Comparison of ENCODE assay signal across 8 mouse cellular contexts in the genomic region with DNA sequence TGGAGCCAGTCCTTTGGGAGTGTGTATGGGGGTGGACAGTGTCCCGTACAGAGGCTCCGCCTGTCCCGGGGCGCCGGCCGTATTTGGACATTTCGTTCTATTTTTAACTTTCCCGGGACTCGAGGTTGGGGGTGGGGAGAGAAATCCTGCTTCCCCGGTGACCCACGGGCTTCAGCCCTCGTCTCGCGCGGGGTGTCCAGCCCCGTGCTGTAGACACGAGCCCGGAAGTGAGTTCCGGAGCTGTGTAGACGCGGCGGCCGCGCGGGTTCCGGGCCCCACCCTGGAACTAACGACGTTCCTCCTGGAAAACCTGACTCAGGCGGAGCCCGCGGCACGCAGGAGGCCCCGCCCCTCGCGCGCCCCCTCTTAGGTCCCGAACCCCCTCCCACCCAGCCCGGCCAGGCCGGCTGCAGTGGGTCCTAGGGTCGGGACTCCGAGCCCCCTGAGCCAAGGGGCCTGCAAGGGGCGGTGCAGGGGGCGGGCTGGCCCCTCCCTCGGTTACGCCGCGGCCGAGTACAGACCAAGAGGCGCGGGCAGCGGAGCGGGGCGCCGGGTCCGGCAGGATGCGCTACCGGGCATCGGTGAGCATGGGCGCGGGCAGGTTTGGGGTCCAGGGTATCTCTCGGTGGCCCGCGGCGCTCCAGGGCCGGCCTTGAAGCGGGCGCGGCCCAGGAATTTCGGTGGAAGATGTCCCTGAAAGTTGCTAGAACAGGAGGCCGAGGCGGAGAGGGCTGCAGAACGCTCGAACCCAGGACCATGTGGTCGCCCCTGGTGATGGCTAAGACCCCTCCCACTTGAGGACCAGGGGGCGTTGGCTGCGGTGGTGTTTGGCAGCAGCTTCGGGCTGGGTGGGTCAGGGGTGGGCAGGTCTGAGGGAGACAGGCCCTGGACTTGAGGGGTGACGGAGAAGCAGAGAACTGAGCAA. TPM values are rescaled to one million over a fixed set of nuclear protein-coding genes. Genes with fewer than 3 reads are reported as not detected.
DNase-seq lines count a peak whose midpoint lies in the region; ATAC-seq and TF ChIP-seq lines count a peak whose summit lies in the region.

No protein-coding gene starts in this region.

- peak overlapping the region; percentile 31; the same call in 1 of the 2 replicates for H3K27ac ChIP-seq in cerebellum, adult 2 months (ENCODE audit: insufficient read depth, low read length)
- no peak overlapping the region for H3K27ac ChIP-seq in hindbrain, embryonic 13.5 days
- peak overlapping the region; percentile 83 for H3K27ac ChIP-seq in midbrain, embryonic 10.5 days (replicated peaks)

- peak overlapping the region; percentile 76 for H3K9ac ChIP-seq in hindbrain, embryonic 13.5 days

- H3K27me3 ChIP-seq in cerebellum, adult 2 months (ENCODE audit: control insufficient read depth, insufficient read depth, low read length), result no peaks in the 10 kb centered on the region
- H3K27me3 ChIP-seq in hindbrain, embryonic 13.5 days, result peaks cover 56% of the 10 kb centered on the region
- H3K27me3 ChIP-seq in midbrain, embryonic 10.5 days (ENCODE audit: low read depth, poor library complexity, severe bottlenecking), result peaks cover 70% of the 10 kb centered on the region

- 1% methylated on average over 77 of the region's 78 CpGs for WGBS in cerebellum, adult 2 months
- 2% methylated on average over 75 of the region's 78 CpGs for WGBS in hindbrain, embryonic 13.5 days
- WGBS in midbrain, embryonic 10.5 days, result 2% methylated on average over 78 of the region's 78 CpGs

- intact Hi-C loops in left cerebral cortex, postnatal 4 days (cut with DNase I), result no loop called here

- TF ChIP-seq POLR2A in cerebellum, adult 2 months (IDR thresholded peaks at IDR 0.05; ENCODE audit: borderline replicate concordance, insufficient read depth, low read length), result no peak

- peak overlapping the region; percentile 90 for H3K4me3 ChIP-seq in cerebellum, adult 2 months (replicated peaks; ENCODE audit: insufficient read depth, low read depth, low read length)
- peak overlapping the region; percentile 57 for H3K4me3 ChIP-seq in hindbrain, embryonic 13.5 days
- peak overlapping the region; percentile 70 for H3K4me3 ChIP-seq in midbrain, embryonic 10.5 days

- ATAC-seq in hindbrain, embryonic 13.5 days (ENCODE audit: low FRiP score), result peak; percentile 27; the same call in 1 of the 2 replicates

- peak; percentile 89 for DNase-seq in Muller cell, postnatal 12 days (ENCODE audit: inconsistent ontology term)
- peak; percentile 67 to 74 for DNase-seq in cerebellum, adult 2 months
- peak; percentile 44 to 60 for DNase-seq in frontal cortex, postnatal 36 days (ENCODE audit: low spot score in 2 of 2)
- DNase-seq in left cerebral cortex, postnatal 4 days, result peak; percentile 39
- peak; percentile 63 for DNase-seq in midbrain, embryonic 10.5 days (ENCODE audit: low spot score)
- peak; percentile 73 for DNase-seq in skeletal muscle tissue, adult 2 months (ENCODE audit: low read depth, low spot score)
- peak; percentile 71 to 75 for DNase-seq in urinary bladder, postnatal 4 days (ENCODE audit: low spot score in 2 of 2)

- H3K4me1 ChIP-seq in cerebellum, adult 2 months (ENCODE audit: control insufficient read depth, insufficient read depth, low read length), result peaks cover 25% of the 10 kb centered on the region
- H3K4me1 ChIP-seq in hindbrain, embryonic 13.5 days (replicated peaks), result peaks cover 49% of the 10 kb centered on the region
- H3K4me1 ChIP-seq in midbrain, embryonic 10.5 days, result peaks cover 60% of the 10 kb centered on the region

- no peaks in the 10 kb centered on the region for H3K9me3 ChIP-seq in hindbrain, embryonic 13.5 days
- no peaks in the 10 kb centered on the region for H3K9me3 ChIP-seq in midbrain, embryonic 10.5 days (replicated peaks)

- no peak for TF ChIP-seq CTCF in cerebellum, adult 2 months (IDR thresholded peaks at IDR 0.05; ENCODE audit: borderline replicate concordance, insufficient read depth, low read depth, low read length)

- peak overlapping the region; percentile 97 for H3K4me2 ChIP-seq in hindbrain, embryonic 13.5 days

- H3K36me3 ChIP-seq in hindbrain, embryonic 13.5 days, result 0 out of 2 replicates have a peak, but pooled peaks cover 2% of the 10 kb centered on the region
- peaks cover 13% of the 10 kb centered on the region for H3K36me3 ChIP-seq in midbrain, embryonic 10.5 days

RNA-seq across cellular contexts. Expression of gene Myo1c, which starts 5.6 kb away (rescaled TPM):
- 26.9 and 28.5 TPM in 2 replicates for polyA plus RNA-seq in cerebellum, adult 2 months (2012; rRNA removed)
- 8.8 and 9.6 TPM in 2 replicates for polyA plus RNA-seq in hindbrain, embryonic 13.5 days (2015; fragmentation: Nextera tagmentation; extraction: Ambion mirVana)
- 10 to 100 TPM; 38.1 to 41.0 TPM for total RNA-seq in left cerebral cortex, postnatal 4 days (2021)
- polyA plus RNA-seq in midbrain, embryonic 10.5 days (2016; fragmentation: Nextera tagmentation; extraction: Ambion mirVana), result 16.4 and 19.3 TPM in 2 replicates

RNA-seq across cellular contexts. Expression of gene Crk, which starts 23.2 kb away (rescaled TPM):
- 80.6 and 83.1 TPM in 2 replicates for polyA plus RNA-seq in cerebellum, adult 2 months (2012; rRNA removed)
- polyA plus RNA-seq in hindbrain, embryonic 13.5 days (2015; fragmentation: Nextera tagmentation; extraction: Ambion mirVana), result 120 TPM in 2 replicates
- 100 to 1,000 TPM; 118 to 119 TPM for total RNA-seq in left cerebral cortex, postnatal 4 days (2021)
- 127 and 133 TPM in 2 replicates for polyA plus RNA-seq in midbrain, embryonic 10.5 days (2016; fragmentation: Nextera tagmentation; extraction: Ambion mirVana)

RNA-seq across cellular contexts. Expression of gene Inpp5k, which starts 25.1 kb away (rescaled TPM):
- 81.3 and 87.4 TPM in 2 replicates for polyA plus RNA-seq in cerebellum, adult 2 months (2012; rRNA removed)
- polyA plus RNA-seq in hindbrain, embryonic 13.5 days (2015; fragmentation: Nextera tagmentation; extraction: Ambion mirVana), result 38.8 and 41.2 TPM in 2 replicates
- total RNA-seq in left cerebral cortex, postnatal 4 days (2021), result 10 to 100 TPM; 45.5 to 47.2 TPM
- polyA plus RNA-seq in midbrain, embryonic 10.5 days (2016; fragmentation: Nextera tagmentation; extraction: Ambion mirVana), result 19.6 and 23.8 TPM in 2 replicates

Comparison
In these comparisons a context has a peak if more than half of its experiments do, and no peak if none do; other contexts are left out.
1. DNase-seq: peak in every context shown above with its lines; median percentile 89 in Muller cell, postnatal 12 days; 73 in skeletal muscle tissue, adult 2 months; 73 in urinary bladder, postnatal 4 days; 70 in cerebellum, adult 2 months; 63 in midbrain, embryonic 10.5 days; 52 in frontal cortex, postnatal 36 days; 39 in left cerebral cortex, postnatal 4 days.